Mouse (Mus musculus) limb, embryonic 11.5 days (tissue): ENCODE measurements around the gene Gm5431. TPM values are rescaled to one million over a fixed set of nuclear protein-coding genes. Genes with fewer than 3 reads are reported as not detected.
"Not testable (repeated sequence)": the region's sequence is repeated elsewhere in the genome, so short reads cannot be mapped to it uniquely, and the experiment has no call there.

ENCODE experiments used
- ATAC-seq: fragments of 200-750 bp; cut with Nextera tagmentation; 2 replicates; pipeline ENCODE4 v1.8.0; 2017; ENCODE audit warnings: low read depth; ENCODE audit not compliant: insufficient number of reproducible peaks, low FRiP score, low TSS enrichment
- DNase-seq: peaks from one replicate; pipeline ENCODE4 v3.0.0-alpha.2; 2015; ENCODE audit warnings: low spot score
- H3K27ac ChIP-seq: fragments of 300-500 bp; sonication (generic); replicated peaks from 2 replicates; pipeline ENCODE4 v1.5.1; 2014; ENCODE audit warnings: low read depth, mild to moderate bottlenecking, low read length
- H3K27me3 ChIP-seq: fragments of 300-500 bp; sonication (generic); 2 replicates; pipeline ENCODE4 v1.6.1; 2014; ENCODE audit warnings: mild to moderate bottlenecking, low read length, mixed read lengths; ENCODE audit not compliant: control insufficient read depth, insufficient read depth
- H3K36me3 ChIP-seq: fragments of 300-500 bp; sonication (generic); 2 replicates; pipeline ENCODE4 v1.6.1; 2014; ENCODE audit warnings: mild to moderate bottlenecking, low read length, moderate library complexity, mixed read lengths; ENCODE audit not compliant: control insufficient read depth, insufficient read depth
- H3K4me1 ChIP-seq: fragments of 300-500 bp; sonication (generic); 2 replicates; pipeline ENCODE4 v1.6.1; 2014; ENCODE audit warnings: low read length, mixed read lengths; ENCODE audit not compliant: control insufficient read depth, insufficient read depth
- H3K4me2 ChIP-seq: fragments of 300-500 bp; sonication (generic); 2 replicates; pipeline ENCODE4 v1.6.1; 2014; ENCODE audit warnings: low read depth, mild to moderate bottlenecking, moderate library complexity; ENCODE audit not compliant: severe bottlenecking
- H3K4me3 ChIP-seq: fragments of 300-500 bp; sonication (generic); 2 replicates; pipeline ENCODE4 v1.5.1; 2014; ENCODE audit warnings: low read depth, low read length
- H3K9ac ChIP-seq: fragments of 300-500 bp; sonication (generic); 2 replicates; pipeline ENCODE4 v1.6.1; 2014; ENCODE audit warnings: mild to moderate bottlenecking, low read length
- H3K9me3 ChIP-seq: fragments of 300-500 bp; sonication (generic); 2 replicates; pipeline ENCODE4 v1.6.1; 2016; ENCODE audit warnings: low read length; ENCODE audit not compliant: control insufficient read depth
- WGBS: fragments of 180-500 bp; shearing (Covaris S2); extraction: QIAGEN DNeasy Blood & Tissue Kit; methylation state at CpG from one replicate; pipeline ENCODE4 v1.1.7; 2014; 5-methylcytosine and 5-hydroxymethylcytosine counted together
- polyA plus RNA-seq: library from polyadenylated mRNA; unstranded; fragments of >200 nt; fragmentation: Nextera tagmentation; extraction: Ambion mirVana; gene quantifications from 2 replicates; pipeline ENCODE4 v1.2.1, GENCODE M21; 2014

Gene Gm5431
- polyA plus RNA-seq, 1 experiment from 2014 or later = not detected

- Histone ChIP-seq H3K4me2 (no peak overlapping the region), H3K4me1 (no peaks in the 10 kb centered on the region), H3K4me3 (no peak overlapping the region), H3K9me3 (no peaks in the 10 kb centered on the region), H3K27me3 (no peaks in the 10 kb centered on the region), H3K27ac (no peak overlapping the region), H3K9ac (no peak overlapping the region), H3K36me3 (no peaks in the 10 kb centered on the region)
- no peak for ATAC-seq
- DNase-seq = no peak
- 88% methylated on average over 3 of the region's 3 CpGs for WGBS
These were observed 16.4 kb upstream of the Gm5431 start for GRCm38 (mm10) chr11:48918380-48918779.

GRCm38 (mm10) chr11:48913611-48914010, 11.6 kb upstream of the Gm5431 start:
- ATAC-seq = no peak

GRCm38 (mm10) chr11:48908459-48908858, 6.4 kb upstream of the Gm5431 start:
- Histone ChIP-seq H3K4me2 (no peak overlapping the region), H3K4me3 (no peak overlapping the region), H3K27ac (no peak overlapping the region), H3K9ac (no peak overlapping the region), H3K27me3 (no peaks in the 10 kb centered on the region), H3K9me3 (no peaks in the 10 kb centered on the region), H3K36me3 (no peaks in the 10 kb centered on the region), H3K4me1 (no peaks in the 10 kb centered on the region)
- DNase-seq (no peak), ATAC-seq (no peak)
- 82% methylated on average over 1 of the region's 1 CpGs for WGBS

More at GRCm38 (mm10) chr11:48913611-48914010, 11.6 kb upstream of the Gm5431 start:
- H3K9me3 ChIP-seq = no peaks in the 10 kb centered on the region
- WGBS = 97% methylated on average over 1 of the region's 1 CpGs
- no peak for DNase-seq
- H3K4me2 ChIP-seq = no peak overlapping the region
- no peak overlapping the region for H3K4me3 ChIP-seq
- H3K36me3 ChIP-seq = no peaks in the 10 kb centered on the region
- H3K9ac ChIP-seq = no peak overlapping the region
- no peaks in the 10 kb centered on the region for H3K4me1 ChIP-seq
- H3K27ac ChIP-seq = no peak overlapping the region
- no peaks in the 10 kb centered on the region for H3K27me3 ChIP-seq

- H3K9me3 ChIP-seq, DNase-seq, H3K9ac ChIP-seq, H3K4me3 ChIP-seq, ATAC-seq, H3K4me1 ChIP-seq, H3K27ac ChIP-seq, H3K4me2 ChIP-seq, H3K36me3 ChIP-seq, H3K27me3 ChIP-seq: not testable (repeated sequence)
- WGBS = 100% methylated on average over 1 of the region's 1 CpGs
These were observed 465 bp downstream of the Gm5431 start for GRCm38 (mm10) chr11:48901567-48901930.

- not testable (repeated sequence) for H3K4me1 ChIP-seq, H3K9me3 ChIP-seq, H3K27me3 ChIP-seq, DNase-seq, ATAC-seq, H3K9ac ChIP-seq, H3K27ac ChIP-seq, H3K4me2 ChIP-seq, H3K36me3 ChIP-seq, H3K4me3 ChIP-seq
- 82% methylated on average over 6 of the region's 6 CpGs for WGBS
These were observed 1.1 kb downstream of the Gm5431 start for GRCm38 (mm10) chr11:48900654-48901566.

- Histone ChIP-seq H3K9me3 (no peaks in the 10 kb centered on the region), H3K4me2 (no peak overlapping the region), H3K36me3 (no peaks in the 10 kb centered on the region), H3K27me3 (no peaks in the 10 kb centered on the region), H3K4me1 (no peaks in the 10 kb centered on the region), H3K9ac (no peak overlapping the region), H3K27ac (no peak overlapping the region), H3K4me3 (no peak overlapping the region)
- WGBS = 74% methylated on average over 2 of the region's 2 CpGs
- DNase-seq = no peak
- ATAC-seq = no peak
These were observed 3.1 kb downstream of the Gm5431 start for GRCm38 (mm10) chr11:48898812-48899431.

GRCm38 (mm10) chr11:48876680-48877079, 25.3 kb downstream of the Gm5431 start:
- H3K36me3 ChIP-seq = no peaks in the 10 kb centered on the region
- H3K4me1 ChIP-seq = peaks cover 4% of the 10 kb centered on the region; the same call in 1 of the 2 replicates
- no peak overlapping the region for H3K27ac ChIP-seq
- H3K9ac ChIP-seq = no peak overlapping the region
- DNase-seq = no peak
- no peak overlapping the region for H3K4me2 ChIP-seq
- no peak overlapping the region for H3K4me3 ChIP-seq
- ATAC-seq = no peak
- WGBS = 97% methylated on average over 1 of the region's 1 CpGs
- H3K9me3 ChIP-seq = no peaks in the 10 kb centered on the region
- no peaks in the 10 kb centered on the region for H3K27me3 ChIP-seq

- H3K9ac ChIP-seq, H3K4me1 ChIP-seq, H3K27ac ChIP-seq, ATAC-seq, H3K9me3 ChIP-seq, H3K27me3 ChIP-seq, H3K4me3 ChIP-seq, DNase-seq, H3K4me2 ChIP-seq, H3K36me3 ChIP-seq: not testable (repeated sequence)
- 74% methylated on average over 1 of the region's 1 CpGs for WGBS
These were observed 26.6 kb downstream of the Gm5431 start for GRCm38 (mm10) chr11:48875343-48875837.
